Mouse (Mus musculus) left cerebral cortex, adult 2 months (tissue): ENCODE data around the gene Gm42688. TPM values are rescaled to one million over a fixed set of nuclear protein-coding genes. Genes with fewer than 3 reads are reported as not detected.
A peak's percentile ranks its signal among the peaks of the same experiment; 100 is the strongest.

Source experiments
- DNase-seq, 2 experiments: peaks; one replicate each; pipeline ENCODE4 v3.0.0; 2021 to 2022; ENCODE audit warnings: low spot score in 2 of 2, mixed read lengths in 1 of 2; ENCODE audit errors: extremely low spot score in 1 of 2
- H3K27ac ChIP-seq: fragments of 200-600 bp; 2 replicates; pipeline ENCODE4 v1.8.1; 2022
- H3K4me3 ChIP-seq: fragments of 200-600 bp; 2 replicates; pipeline ENCODE4 v1.8.1; 2022
- CTCF ChIP-seq: fragments of 200-600 bp; IDR thresholded peaks from 2 replicates; pipeline ENCODE4 v1.8.1; 2022; ENCODE audit warnings: antibody characterized with exemption, mild to moderate bottlenecking, moderate library complexity
- intact Hi-C: fragments of 180-260 bp; cut with DNase I; formaldehyde crosslinking; loops from one replicate; pipeline ENCODE4 v1.15.1; 2025
- long read RNA-seq, 2 experiments: library from polyadenylated mRNA; stranded (forward); transcript quantifications; one replicate each; pipeline ENCODE4 v2.0.0; 2021; ENCODE audit warnings: borderline mapping rate in 2 of 2
- total RNA-seq, 2 experiments: library from RNA; stranded (reverse); gene quantifications; 2 replicates each; pipeline ENCODE4 v1.2.3; 2021

Gm42688 gene
- 1 to 10 TPM; 4.6 to 6.9 TPM for total RNA-seq
- long read RNA-seq, experiment 1, partial matches to known transcripts: 3 of 10 reads
- long read RNA-seq, experiment 1, other reads (novel, unspliced or antisense): 7 of 10 reads
- long read RNA-seq, experiment 2, partial matches to known transcripts: 11 of 19 reads
- long read RNA-seq, experiment 2, other reads (novel, unspliced or antisense): 8 of 19 reads

GRCm38 (mm10) chr6:83101316-83101687 is at the start of gene Gm42688, which contains the start of gene Ccdc142:
Gene Gm42688, plus strand, starts transcription at chr6:83101617.
Gene Ccdc142, plus strand, starts transcription at chr6:83101601.
- intact Hi-C loops: loop anchor here (1.0 to 2.0 kb wide), 3 partner anchors 23 to 105 kb away; partner anchors contain the start of gene Aup1
- H3K27ac ChIP-seq: peak within 1 kb of the TSS; percentile 90
- H3K4me3 ChIP-seq: peak within 1 kb of the TSS; percentile 72
- peak; percentile 80 to 86 for DNase-seq
- peak; percentile 49 for TF ChIP-seq CTCF

DNA sequence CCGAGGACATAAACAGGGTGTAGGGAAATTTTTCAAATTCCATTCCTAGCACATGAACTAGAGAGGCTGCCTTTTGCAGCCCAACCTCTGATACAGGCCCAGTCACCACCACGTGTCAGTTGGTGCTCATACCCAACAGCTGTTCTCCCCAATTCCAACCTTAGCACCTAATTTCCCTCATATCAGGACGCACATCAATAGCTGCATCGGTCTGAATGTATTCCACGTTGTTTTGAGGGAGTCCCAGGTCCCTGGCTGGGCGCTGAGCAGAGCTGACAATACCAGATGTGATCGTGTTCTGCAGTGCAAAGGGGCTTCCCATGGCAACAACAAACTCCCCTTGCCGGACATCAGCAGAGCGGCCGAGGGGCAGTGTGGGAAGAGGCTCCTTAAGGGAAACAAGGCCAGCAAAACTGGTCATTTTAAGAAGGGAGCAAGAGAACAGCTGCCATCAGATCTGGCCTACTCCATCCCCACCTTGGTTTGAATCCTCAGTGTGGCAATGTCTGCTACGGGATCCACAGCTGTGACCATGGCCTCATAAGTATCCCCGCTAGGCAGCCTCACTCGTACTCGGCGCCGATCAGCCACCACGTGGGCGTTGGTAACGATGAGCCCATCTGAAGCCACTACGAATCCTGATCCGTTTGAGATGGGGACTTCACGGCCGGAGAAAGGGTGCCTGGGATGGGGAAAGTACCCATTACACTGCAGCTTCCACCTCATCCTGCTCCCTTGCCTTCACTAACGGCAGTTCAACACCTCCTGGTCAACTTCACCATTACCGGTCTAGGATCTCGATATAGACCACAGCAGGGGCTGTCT is 48.1 kb upstream of the Gm42688 start:
- intact Hi-C loops: no loop called here
- peak overlapping the region; percentile 99 for H3K4me3 ChIP-seq
- no peak for TF ChIP-seq CTCF
- no peak for DNase-seq
- peak overlapping the region; percentile 84 for H3K27ac ChIP-seq

GRCm38 (mm10) chr6:83054074-83054851 is 47.2 kb upstream of the Gm42688 start, which contains the start of gene Aup1:
Gene Aup1, plus strand, starts transcription at chr6:83054521.
- no peak for TF ChIP-seq CTCF
- DNase-seq: peak; percentile 97 to 98
- H3K4me3 ChIP-seq: peak within 1 kb of the TSS; percentile 99
- peak within 1 kb of the TSS; percentile 84 for H3K27ac ChIP-seq
- intact Hi-C loops: loop anchor here (1.0 to 2.0 kb wide), 4 partner anchors 24 to 145 kb away; partner anchors contain the start of genes Ccdc142 and Gm42688

DNA sequence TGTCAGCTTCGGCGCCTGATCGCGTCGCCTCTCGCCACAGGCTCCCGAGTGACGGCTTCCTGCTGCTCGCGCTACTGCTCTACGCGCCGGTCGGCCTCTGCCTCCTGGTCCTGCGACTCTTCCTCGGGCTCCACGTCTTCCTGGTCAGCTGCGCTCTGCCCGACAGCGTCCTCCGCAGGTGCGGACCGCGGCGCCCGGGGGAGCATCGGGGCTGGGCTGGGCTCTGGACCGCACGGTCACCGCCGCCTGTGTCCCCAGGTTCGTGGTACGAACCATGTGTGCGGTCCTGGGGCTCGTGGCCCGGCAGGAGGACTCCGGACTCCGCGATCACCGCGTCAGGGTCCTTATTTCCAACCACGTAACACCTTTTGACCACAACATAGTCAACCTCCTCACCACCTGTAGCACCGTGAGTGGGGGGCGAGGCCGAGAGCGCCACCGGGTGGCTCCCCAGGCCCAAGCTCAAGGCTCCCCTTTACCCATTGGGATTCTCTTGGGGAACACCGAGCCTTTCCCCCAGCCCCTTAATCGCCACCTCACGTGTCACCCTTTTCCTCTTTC is 46.5 kb upstream of the Gm42688 start, which contains the start of gene Htra2:
Gene Htra2, minus strand, starts transcription at position 403 of the 561 bp plus-strand sequence.
- TF ChIP-seq CTCF: peak; percentile 37
- Histone ChIP-seq H3K27ac (peak within 1 kb of the TSS; percentile 84), H3K4me3 (peak within 1 kb of the TSS; percentile 99)
- intact Hi-C loops: loop anchor here (1.0 to 2.0 kb wide), 4 partner anchors 23 to 146 kb away; partner anchors contain the start of genes Ccdc142 and Gm42688
- DNase-seq: peak in 1 of 2 experiments; percentile 56

DNA sequence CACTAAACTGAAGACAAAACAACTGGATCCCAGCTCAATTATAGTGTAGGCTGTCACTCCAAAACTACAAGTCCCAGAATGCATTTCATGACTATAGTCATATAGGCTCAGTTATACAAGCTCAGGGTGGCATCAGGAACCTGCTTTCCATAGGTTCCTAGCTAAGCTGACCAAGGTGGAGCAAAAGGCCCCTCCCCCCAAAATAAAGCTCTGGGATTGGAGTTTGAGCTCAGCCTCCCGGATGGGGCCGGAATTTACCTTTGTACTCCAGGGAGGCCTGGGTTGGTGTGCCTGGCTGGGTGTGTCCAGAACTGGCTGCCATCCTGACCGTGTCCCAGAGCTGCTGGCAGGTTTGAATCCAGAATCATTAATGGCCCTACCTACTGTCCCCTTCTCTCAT is 43.6 kb upstream of the Gm42688 start, which contains the start of gene Dqx1:
Gene Dqx1, plus strand, starts transcription at position 55 of the 400 bp plus-strand sequence.
- Histone ChIP-seq H3K4me3 (no peak within 1 kb of the TSS), H3K27ac (no peak within 1 kb of the TSS)
- intact Hi-C loops: no loop called here
- DNase-seq: no peak
- TF ChIP-seq CTCF: no peak

DNA sequence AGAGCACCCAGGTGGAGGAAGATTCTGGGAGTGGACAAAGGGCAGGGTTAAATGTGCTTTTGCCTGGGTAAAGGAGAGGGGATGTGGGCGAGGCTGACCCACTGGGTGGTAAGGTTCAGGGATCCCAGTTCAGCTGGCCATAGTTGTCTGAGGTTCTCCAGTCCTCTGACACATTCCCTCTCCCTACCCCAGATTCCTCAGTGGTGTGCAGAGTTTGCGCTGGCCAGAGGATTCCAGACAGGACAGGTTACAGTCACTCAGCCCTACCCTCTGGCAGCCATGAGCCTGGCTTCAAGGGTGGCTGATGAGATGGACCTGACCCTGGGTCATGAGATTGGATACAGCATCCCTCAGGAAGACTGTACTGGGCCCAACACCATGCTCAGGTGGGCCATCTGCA is 42.7 kb upstream of the Gm42688 start:
- TF ChIP-seq CTCF: no peak
- intact Hi-C loops: no loop called here
- no peak for DNase-seq
- Histone ChIP-seq H3K27ac (no peak overlapping the region), H3K4me3 (no peak overlapping the region)

- TF ChIP-seq CTCF: no peak
- intact Hi-C loops: no loop called here
Measured at GRCm38 (mm10) chr6:83065995-83066394, 35.4 kb upstream of the Gm42688 start.

GRCm38 (mm10) chr6:83066441-83066840 is 35.0 kb upstream of the Gm42688 start:
- intact Hi-C loops: no loop called here
- no peak for DNase-seq
- no peak for TF ChIP-seq CTCF
- Histone ChIP-seq H3K4me3 (no peak overlapping the region), H3K27ac (no peak overlapping the region)

More at GRCm38 (mm10) chr6:83065995-83066394, 35.4 kb upstream of the Gm42688 start:
- DNase-seq: no peak
- H3K4me3 ChIP-seq: no peak overlapping the region
- H3K27ac ChIP-seq: no peak overlapping the region

- no peak for DNase-seq
- intact Hi-C loops: no loop called here
- Histone ChIP-seq H3K4me3 (no peak overlapping the region), H3K27ac (no peak overlapping the region)
- TF ChIP-seq CTCF: no peak
Measured at GRCm38 (mm10) chr6:83068221-83068620, 33.2 kb upstream of the Gm42688 start.

DNA sequence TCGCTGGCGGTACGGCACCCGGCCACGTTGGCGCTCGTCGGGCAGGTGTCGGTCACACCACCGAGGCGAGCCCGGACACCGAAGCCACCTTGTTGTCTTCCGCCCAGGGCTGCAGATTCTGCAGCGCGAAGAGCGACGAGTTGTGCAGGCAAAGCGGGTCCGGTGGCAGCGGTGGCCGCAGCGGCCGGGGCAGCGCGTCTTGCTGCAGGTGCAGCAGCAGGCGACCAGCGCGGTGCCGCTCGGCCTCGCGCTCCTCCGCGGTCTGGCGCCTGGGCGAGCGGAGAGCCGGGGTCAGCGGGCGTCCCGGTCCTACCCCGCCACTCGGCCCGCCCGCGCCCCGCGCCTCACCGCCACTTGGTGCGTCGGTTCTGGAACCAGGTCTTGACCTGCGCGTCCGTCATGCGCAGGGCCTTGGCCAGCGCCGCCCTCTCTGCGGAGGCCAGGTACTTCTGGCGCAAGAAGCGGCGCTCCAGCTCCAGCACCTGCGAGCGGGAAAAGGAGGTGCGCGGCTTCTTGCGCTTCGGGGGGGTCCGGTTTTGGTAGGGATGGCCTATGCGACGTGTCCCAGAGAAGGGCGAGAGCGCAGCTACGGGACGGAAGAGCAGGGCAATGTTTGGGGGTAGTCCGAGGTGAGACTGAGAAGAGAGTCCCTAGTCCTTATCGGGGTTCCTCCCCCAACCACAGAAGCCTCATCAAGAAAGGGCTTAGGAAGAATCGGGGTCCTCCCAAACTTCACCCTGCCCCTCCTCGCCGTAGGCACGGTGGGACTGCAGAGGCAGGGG is 32.5 kb upstream of the Gm42688 start:
- no peak overlapping the region for H3K4me3 ChIP-seq
- intact Hi-C loops: no loop called here
- TF ChIP-seq CTCF: no peak
- no peak overlapping the region for H3K27ac ChIP-seq
- DNase-seq: no peak
